Mouse (Mus musculus) embryonic fibroblast, embryonic 13.5 days (primary cell): ENCODE data around the gene Ugt1a6b.

Experiments used
- CTCF ChIP-seq: IDR thresholded peaks from 2 replicates; pipeline ENCODE4 v1.5.1; 2011; ENCODE audit warnings: mild to moderate bottlenecking, control low read depth, low read length, moderate library complexity, borderline replicate concordance; ENCODE audit not compliant: insufficient read depth
- POLR2A ChIP-seq: IDR thresholded peaks from 2 replicates; pipeline ENCODE4 v1.6.1; 2011; ENCODE audit warnings: low read depth, mild to moderate bottlenecking, control low read depth, low read length, moderate library complexity

DNA sequence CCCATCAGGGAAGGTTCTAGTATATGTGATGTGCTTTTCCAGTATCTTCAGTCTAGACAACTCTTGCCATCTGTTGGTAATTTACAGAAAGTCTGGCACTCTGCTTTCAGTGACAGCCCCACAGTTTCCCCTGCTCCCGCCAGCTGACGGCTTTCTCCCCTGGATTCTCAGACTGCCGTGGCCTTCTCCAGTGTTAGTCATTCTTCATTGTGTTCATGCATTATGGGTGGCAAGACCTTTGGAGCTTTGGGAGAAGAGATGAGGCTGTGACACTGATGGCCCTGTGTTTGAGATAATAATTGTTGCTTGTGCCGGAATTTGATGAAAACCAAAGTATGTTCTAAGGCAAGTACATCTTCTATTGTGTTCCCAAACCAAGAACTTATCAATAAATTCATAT is 115.5 kb downstream of the Ugt1a6b start:
- TF ChIP-seq CTCF (no peak), POLR2A (no peak)
